Mouse (Mus musculus) cortical plate, adult 2 months (tissue): ENCODE data around the gene C87436.

Experiments
- CTCF ChIP-seq: fragments of 200-500 bp; IDR thresholded peaks from 2 replicates; pipeline ENCODE4 v1.5.1; 2011; ENCODE audit warnings: mild to moderate bottlenecking, control low read depth, low read length; ENCODE audit not compliant: insufficient read depth; ENCODE audit errors: extremely low read depth
- POLR2A ChIP-seq: fragments of 200-500 bp; IDR thresholded peaks from 2 replicates; pipeline ENCODE4 v1.6.1; 2011; ENCODE audit warnings: mild to moderate bottlenecking, low read length, control low read depth; ENCODE audit not compliant: insufficient read depth; ENCODE audit errors: extremely low read depth

- no peak for TF ChIP-seq CTCF
- TF ChIP-seq POLR2A = no peak
Measured at GRCm38 (mm10) chr6:86476931-86477330, 38.8 kb downstream of the C87436 start.
